Mouse (Mus musculus): ENCODE data around the gene Cdipt.

The Cdipt gene

GRCm38 (mm10) chr7:126975893-126975949, at the start of gene Cdipt:
Gene Cdipt (plus strand): TSS chr7:126975914.
- DNase-seq: no peak

DNA sequence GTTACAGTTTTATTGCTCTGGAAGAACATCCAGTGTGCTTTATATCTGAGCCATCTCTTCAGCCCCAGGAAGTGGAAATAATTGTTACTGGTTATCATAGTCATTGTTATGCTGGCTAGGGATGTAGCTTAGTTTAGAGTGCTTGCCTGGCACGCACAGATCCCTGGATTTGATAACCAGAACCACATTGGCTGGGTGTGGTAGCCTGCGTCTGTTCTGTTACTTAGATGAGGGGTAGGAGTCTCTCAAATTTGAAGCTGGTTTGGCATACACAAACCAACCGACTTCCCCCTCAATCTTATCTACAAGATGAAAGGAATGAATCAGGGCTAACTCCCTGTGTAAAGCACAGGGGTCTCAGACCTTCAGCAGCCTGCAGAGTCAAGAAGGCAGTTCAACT, 49.4 kb upstream of the Cdipt start:
- DNase-seq: no peak

GRCm38 (mm10) chr7:126928384-126929037, 47.2 kb upstream of the Cdipt start, which contains the start of gene Kctd13:
Gene Kctd13 (plus strand): TSS chr7:126928879.
- peak; percentile 90 for DNase-seq

DNA sequence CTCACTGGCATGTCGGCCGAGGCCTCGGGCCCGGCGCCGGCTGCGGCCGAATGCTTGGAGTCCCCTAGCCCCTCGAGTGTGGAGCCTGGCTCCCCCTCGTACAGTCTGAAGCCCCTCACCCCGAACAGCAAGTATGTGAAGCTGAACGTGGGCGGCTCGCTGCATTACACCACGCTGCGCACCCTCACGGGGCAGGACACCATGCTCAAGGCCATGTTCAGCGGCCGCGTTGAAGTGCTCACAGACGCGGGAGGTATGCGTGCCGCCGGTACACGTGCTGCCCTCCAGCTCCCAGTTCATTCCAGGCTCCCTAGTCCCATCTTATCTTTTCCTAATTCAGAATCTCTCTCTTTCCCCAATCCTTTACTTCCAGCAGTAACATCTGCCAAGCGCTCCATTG, 46.7 kb upstream of the Cdipt start:
- no peak for DNase-seq

- DNase-seq: no peak
Measured at GRCm38 (mm10) chr7:126932652-126933051, 43.1 kb upstream of the Cdipt start.

GRCm38 (mm10) chr7:126941171-126941570, 34.5 kb upstream of the Cdipt start:
- DNase-seq: no peak

- DNase-seq: no peak
Measured at GRCm38 (mm10) chr7:126941801-126942200, 33.9 kb upstream of the Cdipt start.

DNA sequence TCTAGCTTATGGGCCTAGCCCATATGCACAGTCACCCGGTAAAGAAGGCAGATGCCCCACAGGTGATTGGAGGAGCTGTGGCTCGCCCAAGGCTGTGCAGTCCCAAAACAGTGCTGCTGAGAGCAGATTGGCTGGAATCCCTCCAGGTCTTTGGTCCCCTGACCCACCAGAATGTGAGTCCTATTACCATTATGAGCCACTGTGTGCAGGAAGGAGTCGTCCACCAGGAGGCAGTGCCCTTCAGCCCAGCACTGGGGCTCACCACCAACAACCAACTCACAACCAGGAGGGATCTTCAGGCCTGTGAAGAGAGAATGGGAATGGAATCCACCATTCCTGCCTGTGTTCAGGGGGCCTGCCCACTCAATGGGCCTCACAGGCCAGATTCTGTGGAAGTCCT, 29.2 kb upstream of the Cdipt start:
- no peak for DNase-seq

DNA sequence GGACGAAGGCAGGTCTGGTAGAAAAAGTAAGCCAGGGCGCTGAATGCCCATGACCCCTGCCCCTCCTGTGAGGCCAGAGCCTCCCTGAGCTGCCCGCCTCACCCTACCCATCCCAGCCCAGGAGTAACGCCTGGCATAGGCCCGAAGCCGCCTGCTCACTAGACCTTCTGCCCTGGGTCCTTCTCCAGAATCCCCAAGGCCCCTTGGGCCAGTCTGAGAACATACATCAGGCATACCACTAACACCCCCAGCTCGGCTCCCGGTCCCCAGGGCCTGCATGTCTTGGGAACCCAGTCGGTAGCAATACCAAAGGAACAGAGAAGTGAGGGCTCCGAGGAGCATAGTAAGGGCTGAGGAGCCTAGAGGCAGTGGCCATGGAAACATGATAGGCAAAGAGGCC, 27.1 kb upstream of the Cdipt start:
- DNase-seq: peak; percentile 53

- DNase-seq: no peak
Measured at GRCm38 (mm10) chr7:126949403-126949792, 26.3 kb upstream of the Cdipt start, which contains the start of gene Asphd1. Gene Asphd1 (minus strand): TSS chr7:126949582.

DNA sequence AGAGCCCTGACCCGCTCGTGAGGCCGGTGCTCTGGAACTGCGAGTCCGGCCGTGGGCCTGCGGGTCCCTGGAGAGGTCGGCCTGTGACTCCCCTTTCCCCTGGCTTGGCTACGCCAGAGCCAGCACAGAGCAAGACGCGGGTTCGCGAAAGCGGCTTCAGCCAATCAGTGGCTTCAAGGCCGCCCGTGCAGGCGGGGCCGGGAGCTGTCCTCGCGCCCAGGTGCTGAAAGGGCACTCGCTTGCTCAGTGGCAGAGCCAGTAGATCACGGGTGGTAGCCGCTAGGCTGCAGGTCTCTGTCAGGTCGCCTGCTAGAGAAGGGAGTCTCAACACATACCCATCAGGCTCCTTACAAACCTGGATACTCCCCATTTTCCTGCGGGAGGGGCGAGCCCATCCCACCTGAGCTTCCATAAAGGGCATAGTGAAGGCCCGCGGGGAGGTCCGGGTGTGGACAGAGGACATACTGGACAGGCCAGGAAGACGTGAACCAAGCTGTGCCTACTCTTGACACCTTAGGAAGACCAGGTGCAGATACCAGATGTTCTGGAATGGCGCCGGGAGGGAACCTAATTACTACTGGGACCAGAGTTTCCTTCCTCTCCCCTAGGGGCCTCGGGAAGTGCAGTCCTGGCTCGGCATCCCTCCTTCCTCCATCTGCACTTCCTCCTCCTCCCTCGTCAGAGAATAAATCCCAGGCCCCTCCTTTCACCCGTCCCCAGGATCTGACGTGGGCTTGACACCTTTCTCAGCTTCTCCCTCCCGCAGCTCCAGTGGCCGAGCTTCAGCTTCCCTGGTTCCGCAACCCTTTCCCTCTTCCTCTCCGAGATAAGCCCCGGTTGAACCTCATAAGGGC, 25.7 kb upstream of the Cdipt start, which contains the start of gene Sez6l2:
Gene Sez6l2 (plus strand): TSS at position 771 of the 854 bp plus-strand sequence.
- DNase-seq: peak; percentile 93

- DNase-seq: peak; percentile 67
Measured at GRCm38 (mm10) chr7:126950647-126951615, 24.8 kb upstream of the Cdipt start.

GRCm38 (mm10) chr7:126951741-126952140, 24.0 kb upstream of the Cdipt start:
- DNase-seq: no peak

GRCm38 (mm10) chr7:126952646-126953045, 23.1 kb upstream of the Cdipt start:
- DNase-seq: peak; percentile 65

DNA sequence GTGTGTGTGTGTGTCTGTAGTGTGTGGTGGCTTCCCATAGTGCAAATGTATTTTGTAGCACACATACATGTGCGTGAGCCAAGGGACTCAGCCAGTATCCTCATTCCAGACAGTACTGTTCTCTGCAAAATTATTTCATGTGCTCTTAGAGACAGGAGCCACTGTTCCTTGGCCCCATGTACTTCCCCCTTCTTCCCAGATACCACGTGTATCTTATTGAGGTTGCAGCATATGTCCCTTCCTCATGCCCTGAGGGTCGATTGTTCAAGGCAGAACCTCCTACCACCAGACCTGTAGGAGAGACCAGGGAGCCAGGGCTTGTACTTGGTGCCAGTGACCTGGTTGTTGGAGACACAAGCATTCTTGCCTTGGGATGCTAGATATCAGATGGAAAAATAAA, 20.6 kb upstream of the Cdipt start:
- no peak for DNase-seq

- DNase-seq: no peak
Measured at GRCm38 (mm10) chr7:126959780-126960179, 15.9 kb upstream of the Cdipt start.

GRCm38 (mm10) chr7:126961095-126961494, 14.6 kb upstream of the Cdipt start:
- DNase-seq: peak; percentile 4

DNA sequence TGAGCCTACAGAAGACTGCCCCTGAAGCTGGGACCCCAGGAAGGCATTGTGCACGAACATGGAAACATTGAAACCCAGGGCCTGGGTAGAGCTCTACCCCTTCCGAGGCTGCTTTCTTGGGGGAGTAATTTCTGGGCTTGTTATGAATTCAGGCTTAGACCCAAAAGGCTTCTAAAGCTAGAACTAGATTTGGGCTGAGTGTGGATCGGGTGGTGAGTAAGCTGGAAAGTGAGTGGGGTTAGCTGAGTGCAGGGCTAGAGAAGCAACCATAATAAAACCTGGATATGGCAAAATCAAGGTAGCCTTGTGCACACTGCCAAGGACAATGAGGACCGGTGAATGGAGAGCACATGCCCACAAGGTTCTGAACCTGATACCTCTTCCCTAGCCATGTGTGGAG, 13.7 kb upstream of the Cdipt start:
- no peak for DNase-seq

DNA sequence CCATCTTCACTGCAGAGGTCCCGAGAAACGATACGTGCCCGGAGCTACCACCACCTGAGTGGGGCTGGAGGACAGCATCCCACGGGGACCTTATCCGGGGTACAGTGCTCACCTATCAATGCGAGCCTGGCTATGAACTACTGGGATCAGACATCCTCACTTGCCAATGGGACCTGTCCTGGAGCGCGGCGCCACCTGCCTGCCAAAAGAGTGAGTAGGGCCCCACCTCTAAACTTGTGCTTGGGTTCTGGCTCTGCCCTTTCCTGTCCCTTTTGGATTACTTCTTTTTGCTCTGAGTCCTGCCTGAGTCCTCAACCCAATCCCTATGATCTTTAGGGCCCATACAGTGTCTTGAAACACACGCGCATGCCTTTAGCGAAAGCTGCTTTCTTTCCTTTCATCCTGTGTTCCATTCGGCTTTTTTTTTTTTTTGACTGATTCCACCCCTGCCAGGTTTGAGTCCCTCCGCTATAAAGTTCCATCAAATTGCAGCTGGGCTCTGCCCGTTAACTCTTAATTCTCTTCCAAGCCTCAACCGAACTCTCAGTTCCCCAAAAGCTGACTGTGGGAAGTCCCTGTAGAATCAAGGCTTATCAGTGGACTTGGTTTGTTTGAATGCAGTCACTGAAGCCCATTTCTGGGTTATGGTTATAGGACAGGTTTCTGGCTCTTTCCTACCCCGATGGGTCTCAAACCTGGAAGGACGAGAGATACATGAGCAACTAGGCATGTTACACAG, 12.0 kb upstream of the Cdipt start:
- DNase-seq: no peak

- DNase-seq: peak; percentile 76
Measured at GRCm38 (mm10) chr7:126965568-126965967, 10.1 kb upstream of the Cdipt start.

DNA sequence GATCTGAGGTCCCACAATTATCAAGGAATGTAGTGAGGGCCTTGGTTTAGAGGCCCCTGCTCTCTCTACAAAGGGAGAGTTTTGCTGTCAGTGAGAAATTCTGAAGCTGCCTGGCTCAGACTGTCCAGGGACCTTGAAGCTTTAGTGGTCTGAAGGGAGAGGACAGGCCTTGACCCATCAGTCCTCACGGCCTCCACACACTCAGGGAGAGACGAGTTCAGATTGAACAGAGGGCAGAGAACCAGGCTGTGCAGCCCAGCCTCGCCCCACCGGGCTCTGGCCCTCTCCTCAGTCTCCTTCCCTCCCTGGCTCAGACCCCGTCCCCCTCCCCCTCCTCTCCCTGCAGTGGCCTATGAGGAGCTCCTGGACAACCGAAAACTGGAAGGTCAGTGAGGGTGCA, 8.4 kb upstream of the Cdipt start:
- DNase-seq: no peak

DNA sequence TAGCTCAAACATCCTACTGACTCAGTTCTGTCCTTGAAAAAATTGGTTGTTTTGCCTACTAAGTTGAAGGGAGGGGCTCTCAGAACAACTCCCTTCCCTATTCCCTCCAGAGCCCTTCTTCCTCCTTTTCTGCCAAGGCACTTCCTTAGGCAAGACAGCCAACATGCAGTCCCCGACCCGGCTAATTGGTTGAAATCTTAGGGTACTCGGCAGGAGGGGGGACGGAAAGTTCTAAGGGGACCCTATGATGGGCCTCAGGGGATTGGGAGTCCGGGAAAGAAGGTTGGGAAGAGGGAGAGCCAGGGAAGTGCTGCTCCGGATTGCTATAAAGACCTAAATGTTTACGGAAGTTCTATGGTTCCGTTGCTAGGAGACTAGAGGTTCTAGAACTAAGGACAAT, 221 bp upstream of the Cdipt start:
- no peak for DNase-seq
